Mouse (Mus musculus): Measurements from ENCODE around the gene Soga1.

- no peak for TF ChIP-seq CTCF (IDR thresholded peaks at IDR 0.05; ENCODE audit: borderline replicate concordance, extremely low read depth, insufficient read depth, insufficient read length)
- no peak for TF ChIP-seq POLR2A (IDR thresholded peaks at IDR 0.05; ENCODE audit: borderline replicate concordance, extremely low read depth, insufficient read depth, insufficient read length, poor library complexity, severe bottlenecking)
These were observed 2.5 kb downstream of the Soga1 start for GRCm38 (mm10) chr2:157076585-157076984.
